Mouse (Mus musculus) midbrain, embryonic 13.5 days (tissue): ENCODE measurements around the gene Efna4. TPM values are rescaled to one million over a fixed set of nuclear protein-coding genes. Genes with fewer than 3 reads are reported as not detected.

Source experiments
- ATAC-seq: fragments of 200-750 bp; cut with Nextera tagmentation; 2 replicates; pipeline ENCODE4 v1.8.0; 2017; ENCODE audit warnings: mild to moderate bottlenecking, moderate TSS enrichment, moderate library complexity
- H3K27ac ChIP-seq: fragments of 300-500 bp; sonication (generic); 2 replicates; pipeline ENCODE4 v1.5.1; 2015; ENCODE audit warnings: inconsistent platforms, mild to moderate bottlenecking, moderate library complexity
- H3K27me3 ChIP-seq: fragments of 300-500 bp; sonication (generic); 2 replicates; pipeline ENCODE4 v1.6.1; 2015; ENCODE audit warnings: mild to moderate bottlenecking, inconsistent platforms
- H3K36me3 ChIP-seq: fragments of 300-500 bp; sonication (generic); 2 replicates; pipeline ENCODE4 v1.6.1; 2015; ENCODE audit warnings: mild to moderate bottlenecking, inconsistent platforms
- H3K4me1 ChIP-seq: fragments of 300-500 bp; sonication (generic); replicated peaks from 2 replicates; pipeline ENCODE4 v1.6.1; 2015; ENCODE audit warnings: inconsistent platforms
- H3K4me2 ChIP-seq: fragments of 300-500 bp; sonication (generic); replicated peaks from 2 replicates; pipeline ENCODE4 v1.6.1; 2015; ENCODE audit warnings: moderate library complexity, mild to moderate bottlenecking, inconsistent platforms
- H3K4me3 ChIP-seq: fragments of 300-500 bp; sonication (generic); replicated peaks from 2 replicates; pipeline ENCODE4 v1.5.1; 2015; ENCODE audit warnings: mild to moderate bottlenecking, inconsistent platforms
- H3K9ac ChIP-seq: fragments of 300-500 bp; sonication (generic); replicated peaks from 2 replicates; pipeline ENCODE4 v1.6.1; 2015; ENCODE audit warnings: mild to moderate bottlenecking, inconsistent platforms
- H3K9me3 ChIP-seq: fragments of 300-500 bp; sonication (generic); 2 replicates; pipeline ENCODE4 v1.6.1; 2016; ENCODE audit warnings: mild to moderate bottlenecking, inconsistent platforms
- WGBS: fragments of 180-500 bp; shearing (Covaris S2); methylation state at CpG from one replicate; pipeline ENCODE4 v1.1.7; 2015; 5-methylcytosine and 5-hydroxymethylcytosine counted together
- polyA plus RNA-seq: library from polyadenylated mRNA; unstranded; fragments of >200 nt; fragmentation: Nextera tagmentation; extraction: Ambion mirVana; gene quantifications from 2 replicates; pipeline ENCODE4 v1.2.1, GENCODE M21; 2015

The Efna4 gene
- polyA plus RNA-seq, 1 experiment from 2014 or later, result 11.4 TPM

DNA sequence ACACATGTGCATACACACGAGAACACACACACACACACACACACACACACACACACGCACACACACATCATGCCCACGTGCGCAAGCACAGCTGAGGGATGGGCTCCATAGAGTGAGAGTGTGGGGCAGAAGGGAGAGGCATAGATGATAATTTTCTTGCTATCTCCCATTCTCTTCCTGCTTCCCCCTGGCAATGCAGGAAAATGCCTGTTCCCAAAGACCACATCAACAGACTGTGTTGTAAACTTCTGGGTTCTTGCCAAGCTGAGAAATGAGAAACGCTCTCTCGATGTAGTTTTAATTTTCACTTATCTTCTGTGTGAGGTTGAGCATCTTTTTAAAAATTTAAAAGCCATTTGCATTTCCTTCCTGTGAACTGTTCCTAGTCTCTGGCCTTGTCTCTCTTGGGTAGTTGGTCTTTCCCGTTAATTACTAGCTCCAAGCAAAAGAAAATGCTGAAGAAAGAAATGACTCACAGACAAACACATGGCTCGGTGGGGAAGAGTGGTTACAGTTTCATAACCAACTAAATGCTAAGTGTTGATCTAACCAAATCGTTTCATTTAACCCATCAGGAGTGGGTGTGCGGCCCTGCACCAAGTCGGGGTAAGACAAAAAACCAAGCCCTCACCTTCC lies 40.9 kb downstream of the Efna4 start:
- H3K27ac ChIP-seq, result no peak overlapping the region
- WGBS, result 86% methylated on average over 11 of the region's 11 CpGs

GRCm38 (mm10) chr3:89295685-89296230 lies 42.1 kb downstream of the Efna4 start:
- no peaks in the 10 kb centered on the region for H3K36me3 ChIP-seq
- no peak for ATAC-seq
- no peaks in the 10 kb centered on the region for H3K9me3 ChIP-seq
- no peak overlapping the region for H3K27ac ChIP-seq
- H3K27me3 ChIP-seq, result peaks cover 16% of the 10 kb centered on the region
- WGBS, result 86% methylated on average over 8 of the region's 8 CpGs
- H3K4me2 ChIP-seq, result no peak overlapping the region
- no peaks in the 10 kb centered on the region; the same call in 1 of the 2 replicates for H3K4me1 ChIP-seq
- no peak overlapping the region for H3K4me3 ChIP-seq
- H3K9ac ChIP-seq, result no peak overlapping the region

More for the DNA sequence above, 40.9 kb downstream of the Efna4 start:
- Histone ChIP-seq H3K9me3 (no peaks in the 10 kb centered on the region), H3K9ac (no peak overlapping the region), H3K4me3 (no peak overlapping the region), H3K36me3 (no peaks in the 10 kb centered on the region), H3K4me1 (no peaks in the 10 kb centered on the region; the same call in 1 of the 2 replicates), H3K27me3 (peaks cover 20% of the 10 kb centered on the region), H3K4me2 (no peak overlapping the region)
- ATAC-seq, result no peak

GRCm38 (mm10) chr3:89294195-89294594 lies 43.6 kb downstream of the Efna4 start:
- ATAC-seq, result no peak
- Histone ChIP-seq H3K27ac (no peak overlapping the region), H3K4me3 (no peak overlapping the region), H3K27me3 (peaks cover 6% of the 10 kb centered on the region), H3K4me1 (no peaks in the 10 kb centered on the region), H3K9me3 (no peaks in the 10 kb centered on the region), H3K4me2 (no peak overlapping the region), H3K9ac (no peak overlapping the region), H3K36me3 (no peaks in the 10 kb centered on the region)
- 81% methylated on average over 5 of the region's 5 CpGs for WGBS

DNA sequence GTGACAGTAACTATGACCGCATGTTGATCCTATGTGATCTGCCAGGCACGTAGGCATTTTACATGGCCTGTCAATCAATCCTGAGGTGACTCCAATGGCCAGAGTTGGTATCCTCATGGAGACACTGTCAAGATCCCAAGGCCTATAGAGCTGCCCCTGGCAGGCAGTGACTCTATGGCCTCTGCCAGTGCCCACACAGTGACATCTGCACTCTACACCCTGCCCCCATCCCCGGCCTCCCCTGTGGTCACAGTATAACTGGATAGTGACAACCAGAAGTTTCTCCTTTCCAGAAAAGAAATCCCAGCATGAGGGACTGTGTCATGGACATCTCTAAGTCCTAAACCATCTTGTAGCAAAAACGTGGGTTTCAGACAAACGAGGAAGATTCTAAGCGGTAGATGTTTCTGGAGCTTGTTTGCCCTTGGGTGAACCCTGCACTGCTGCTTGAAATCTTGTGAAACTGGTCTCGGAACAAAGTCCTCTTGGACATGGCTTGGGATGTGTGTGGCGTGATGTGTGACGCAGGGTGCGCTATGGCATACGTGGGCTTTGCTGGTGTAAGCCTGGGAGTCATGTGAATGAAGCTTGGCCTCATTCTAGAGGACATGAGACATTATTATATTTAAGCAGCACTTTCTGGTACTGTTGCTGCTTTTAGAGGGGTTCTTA lies 44.4 kb downstream of the Efna4 start:
- Histone ChIP-seq H3K36me3 (no peaks in the 10 kb centered on the region), H3K27me3 (no peaks in the 10 kb centered on the region), H3K9ac (no peak overlapping the region), H3K4me2 (no peak overlapping the region), H3K4me3 (no peak overlapping the region), H3K4me1 (no peaks in the 10 kb centered on the region), H3K27ac (no peak overlapping the region), H3K9me3 (no peaks in the 10 kb centered on the region)
- WGBS, result 92% methylated on average over 11 of the region's 11 CpGs
- ATAC-seq, result no peak

GRCm38 (mm10) chr3:89292303-89292702 lies 45.5 kb downstream of the Efna4 start:
- no peak for ATAC-seq
- Histone ChIP-seq H3K4me2 (no peak overlapping the region), H3K36me3 (no peaks in the 10 kb centered on the region), H3K27ac (no peak overlapping the region), H3K9ac (no peak overlapping the region), H3K9me3 (no peaks in the 10 kb centered on the region), H3K27me3 (no peaks in the 10 kb centered on the region), H3K4me3 (no peak overlapping the region), H3K4me1 (no peaks in the 10 kb centered on the region)
- WGBS, result 53% methylated on average over 5 of the region's 5 CpGs

- Histone ChIP-seq H3K4me2 (no peak overlapping the region), H3K9me3 (no peaks in the 10 kb centered on the region), H3K9ac (no peak overlapping the region), H3K27ac (no peak overlapping the region), H3K4me1 (no peaks in the 10 kb centered on the region), H3K4me3 (no peak overlapping the region), H3K27me3 (no peaks in the 10 kb centered on the region), H3K36me3 (no peaks in the 10 kb centered on the region)
- WGBS, result 84% methylated on average over 10 of the region's 10 CpGs
- no peak for ATAC-seq
Observed at GRCm38 (mm10) chr3:89291874-89292273, 46.0 kb downstream of the Efna4 start.

- no peaks in the 10 kb centered on the region for H3K4me1 ChIP-seq
- no peaks in the 10 kb centered on the region for H3K9me3 ChIP-seq
- ATAC-seq, result no peak
- H3K27me3 ChIP-seq, result 0 out of 2 replicates have a peak, but pooled peaks cover 3% of the 10 kb centered on the region
- no peak overlapping the region for H3K9ac ChIP-seq
- H3K36me3 ChIP-seq, result no peaks in the 10 kb centered on the region
- 53% methylated on average over 7 of the region's 7 CpGs for WGBS
- no peak overlapping the region for H3K4me2 ChIP-seq
- H3K4me3 ChIP-seq, result no peak overlapping the region
- H3K27ac ChIP-seq, result no peak overlapping the region
Observed at GRCm38 (mm10) chr3:89288503-89288928, 49.3 kb downstream of the Efna4 start.

GRCm38 (mm10) chr3:89287286-89287685 lies 50.5 kb downstream of the Efna4 start:
- ATAC-seq, result no peak
- Histone ChIP-seq H3K4me2 (no peak overlapping the region), H3K36me3 (no peaks in the 10 kb centered on the region), H3K4me3 (no peak overlapping the region), H3K27me3 (0 out of 2 replicates have a peak, but pooled peaks cover 3% of the 10 kb centered on the region), H3K27ac (no peak overlapping the region), H3K9ac (no peak overlapping the region), H3K9me3 (no peaks in the 10 kb centered on the region), H3K4me1 (peaks cover under 1% of the 10 kb centered on the region; the same call in 1 of the 2 replicates)
- 71% methylated on average over 5 of the region's 5 CpGs for WGBS

DNA sequence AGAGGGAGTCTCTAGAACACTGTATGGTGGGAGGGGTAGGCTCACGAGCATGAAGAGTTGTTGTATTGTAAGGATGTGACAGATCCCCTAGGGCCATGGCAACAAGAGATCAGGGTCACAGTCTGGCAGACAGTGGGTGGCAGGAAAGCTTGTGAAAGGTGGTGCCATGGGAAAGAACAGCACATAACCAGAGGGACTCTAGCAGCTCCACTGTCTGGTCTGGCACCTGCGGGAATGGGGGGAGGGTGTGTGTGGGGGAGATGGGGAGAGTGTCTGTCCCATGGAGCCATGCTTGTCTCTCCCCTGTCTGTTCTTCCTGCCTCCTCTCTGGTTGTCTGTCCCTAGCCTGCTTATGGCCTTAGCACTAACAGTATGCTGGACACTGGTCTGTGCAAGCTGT lies 52.3 kb downstream of the Efna4 start:
- no peaks in the 10 kb centered on the region for H3K36me3 ChIP-seq
- no peak overlapping the region for H3K4me3 ChIP-seq
- peaks cover 16% of the 10 kb centered on the region for H3K4me1 ChIP-seq
- H3K9ac ChIP-seq, result no peak overlapping the region
- no peak overlapping the region for H3K4me2 ChIP-seq
- ATAC-seq, result no peak
- 45% methylated on average over 2 of the region's 2 CpGs for WGBS
- peaks cover 14% of the 10 kb centered on the region for H3K27me3 ChIP-seq
- H3K27ac ChIP-seq, result no peak overlapping the region
- H3K9me3 ChIP-seq, result no peaks in the 10 kb centered on the region

DNA sequence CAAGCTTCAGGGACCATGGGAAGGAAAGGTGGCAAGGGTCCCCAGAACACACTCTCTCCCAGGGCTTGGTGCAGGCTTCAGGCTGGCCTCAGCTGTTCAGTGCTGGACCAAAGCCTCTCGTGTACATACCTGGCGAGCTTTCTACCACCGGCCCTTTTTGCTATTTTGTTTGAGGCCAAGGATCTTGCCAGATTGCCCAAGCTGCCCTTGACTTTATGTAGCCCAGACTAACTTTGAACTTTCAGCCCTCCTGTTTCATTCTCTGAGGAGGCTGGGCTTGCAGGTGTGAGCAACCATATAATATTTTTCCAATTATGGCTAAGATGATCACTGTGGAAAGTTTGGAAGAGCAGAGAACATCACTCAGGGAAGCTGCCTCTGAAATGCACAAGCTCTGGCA lies 53.6 kb downstream of the Efna4 start:
- no peaks in the 10 kb centered on the region for H3K36me3 ChIP-seq
- ATAC-seq, result no peak
- H3K27me3 ChIP-seq, result peaks cover 26% of the 10 kb centered on the region
- peaks cover 29% of the 10 kb centered on the region for H3K4me1 ChIP-seq
- H3K9ac ChIP-seq, result no peak overlapping the region
- no peaks in the 10 kb centered on the region for H3K9me3 ChIP-seq
- no peak overlapping the region for H3K27ac ChIP-seq
- H3K4me3 ChIP-seq, result no peak overlapping the region
- 89% methylated on average over 3 of the region's 3 CpGs for WGBS
- H3K4me2 ChIP-seq, result no peak overlapping the region
